Mouse (Mus musculus): Measurements from ENCODE around the gene Cdh13. TPM values are rescaled to one million over a fixed set of nuclear protein-coding genes. Genes with fewer than 3 reads are reported as not detected.
A peak's percentile ranks its signal among the peaks of the same experiment; 100 is the strongest.

Cdh13 gene
- polyA plus RNA-seq, 1 experiment = 4.5 TPM

- Histone ChIP-seq H3K27ac (ENCODE audit: control insufficient read depth, insufficient read depth, low read depth, low read length) (no peak overlapping the region), H3K36me3 (ENCODE audit: control insufficient read depth, insufficient read depth, low read length) (no peaks in the 10 kb centered on the region), H3K4me1 (ENCODE audit: control insufficient read depth, insufficient read depth, low read length) (no peaks in the 10 kb centered on the region), H3K27me3 (ENCODE audit: control insufficient read depth, insufficient read depth, low read length) (no peaks in the 10 kb centered on the region), H3K4me3 (ENCODE audit: control insufficient read depth, low read depth, low read length) (no peak overlapping the region)
- TF ChIP-seq POLR2A (IDR thresholded peaks at IDR 0.05; ENCODE audit: control insufficient read depth, low read depth, low read length) = no peak
- TF ChIP-seq CTCF (IDR thresholded peaks at IDR 0.05; ENCODE audit: control insufficient read depth, insufficient read depth, insufficient replicate concordance, low read depth, low read length) = no peak
Measured at GRCm38 (mm10) chr8:118845690-118846089, 562.2 kb downstream of the Cdh13 start.

- TF ChIP-seq POLR2A (IDR thresholded peaks at IDR 0.05; ENCODE audit: control insufficient read depth, low read depth, low read length) = no peak
- H3K4me1 ChIP-seq (ENCODE audit: control insufficient read depth, insufficient read depth, low read length) = no peaks in the 10 kb centered on the region
- H3K27ac ChIP-seq (ENCODE audit: control insufficient read depth, insufficient read depth, low read depth, low read length) = no peak overlapping the region
- H3K4me3 ChIP-seq (ENCODE audit: control insufficient read depth, low read depth, low read length) = no peak overlapping the region
- no peaks in the 10 kb centered on the region for H3K36me3 ChIP-seq (ENCODE audit: control insufficient read depth, insufficient read depth, low read length)
- no peaks in the 10 kb centered on the region for H3K27me3 ChIP-seq (ENCODE audit: control insufficient read depth, insufficient read depth, low read length)
Measured at GRCm38 (mm10) chr8:118848021-118848420, 564.5 kb downstream of the Cdh13 start.

GRCm38 (mm10) chr8:118849515-118849914 lies 566.0 kb downstream of the Cdh13 start:
- no peaks in the 10 kb centered on the region for H3K36me3 ChIP-seq (ENCODE audit: control insufficient read depth, insufficient read depth, low read length)
- H3K4me1 ChIP-seq (ENCODE audit: control insufficient read depth, insufficient read depth, low read length) = no peaks in the 10 kb centered on the region
- no peak overlapping the region for H3K4me3 ChIP-seq (ENCODE audit: control insufficient read depth, low read depth, low read length)
- H3K27me3 ChIP-seq (ENCODE audit: control insufficient read depth, insufficient read depth, low read length) = no peaks in the 10 kb centered on the region
- TF ChIP-seq POLR2A (IDR thresholded peaks at IDR 0.05; ENCODE audit: control insufficient read depth, low read depth, low read length) (no peak), CTCF (IDR thresholded peaks at IDR 0.05; ENCODE audit: control insufficient read depth, insufficient read depth, insufficient replicate concordance, low read depth, low read length) (no peak)
- H3K27ac ChIP-seq (ENCODE audit: control insufficient read depth, insufficient read depth, low read depth, low read length) = no peak overlapping the region

- H3K27me3 ChIP-seq (ENCODE audit: control insufficient read depth, insufficient read depth, low read length) = no peaks in the 10 kb centered on the region
- H3K36me3 ChIP-seq (ENCODE audit: control insufficient read depth, insufficient read depth, low read length) = no peaks in the 10 kb centered on the region
- H3K27ac ChIP-seq (ENCODE audit: control insufficient read depth, insufficient read depth, low read depth, low read length) = no peak overlapping the region
- no peaks in the 10 kb centered on the region for H3K4me1 ChIP-seq (ENCODE audit: control insufficient read depth, insufficient read depth, low read length)
- TF ChIP-seq POLR2A (IDR thresholded peaks at IDR 0.05; ENCODE audit: control insufficient read depth, low read depth, low read length) = no peak
- peak; percentile 95 for TF ChIP-seq CTCF (IDR thresholded peaks at IDR 0.05; ENCODE audit: control insufficient read depth, insufficient read depth, insufficient replicate concordance, low read depth, low read length)
- no peak overlapping the region for H3K4me3 ChIP-seq (ENCODE audit: control insufficient read depth, low read depth, low read length)
Measured at GRCm38 (mm10) chr8:118850381-118850780, 566.8 kb downstream of the Cdh13 start.

GRCm38 (mm10) chr8:118851361-118851760 lies 567.8 kb downstream of the Cdh13 start:
- Histone ChIP-seq H3K27ac (ENCODE audit: control insufficient read depth, insufficient read depth, low read depth, low read length) (no peak overlapping the region), H3K36me3 (ENCODE audit: control insufficient read depth, insufficient read depth, low read length) (no peaks in the 10 kb centered on the region)

GRCm38 (mm10) chr8:118852861-118853260 lies 569.3 kb downstream of the Cdh13 start:
- Histone ChIP-seq H3K4me3 (ENCODE audit: control insufficient read depth, low read depth, low read length) (no peak overlapping the region), H3K27me3 (ENCODE audit: control insufficient read depth, insufficient read depth, low read length) (no peaks in the 10 kb centered on the region), H3K36me3 (ENCODE audit: control insufficient read depth, insufficient read depth, low read length) (no peaks in the 10 kb centered on the region), H3K4me1 (ENCODE audit: control insufficient read depth, insufficient read depth, low read length) (no peaks in the 10 kb centered on the region), H3K27ac (ENCODE audit: control insufficient read depth, insufficient read depth, low read depth, low read length) (no peak overlapping the region)
- TF ChIP-seq CTCF (IDR thresholded peaks at IDR 0.05; ENCODE audit: control insufficient read depth, insufficient read depth, insufficient replicate concordance, low read depth, low read length) = no peak
- TF ChIP-seq POLR2A (IDR thresholded peaks at IDR 0.05; ENCODE audit: control insufficient read depth, low read depth, low read length) = no peak

More at GRCm38 (mm10) chr8:118851361-118851760, 567.8 kb downstream of the Cdh13 start:
- H3K4me3 ChIP-seq (ENCODE audit: control insufficient read depth, low read depth, low read length) = no peak overlapping the region
- TF ChIP-seq POLR2A (IDR thresholded peaks at IDR 0.05; ENCODE audit: control insufficient read depth, low read depth, low read length) (no peak), CTCF (IDR thresholded peaks at IDR 0.05; ENCODE audit: control insufficient read depth, insufficient read depth, insufficient replicate concordance, low read depth, low read length) (no peak)
- no peaks in the 10 kb centered on the region for H3K27me3 ChIP-seq (ENCODE audit: control insufficient read depth, insufficient read depth, low read length)
- H3K4me1 ChIP-seq (ENCODE audit: control insufficient read depth, insufficient read depth, low read length) = no peaks in the 10 kb centered on the region

GRCm38 (mm10) chr8:118854656-118855055 lies 571.1 kb downstream of the Cdh13 start:
- H3K27me3 ChIP-seq (ENCODE audit: control insufficient read depth, insufficient read depth, low read length) = no peaks in the 10 kb centered on the region
- TF ChIP-seq CTCF (IDR thresholded peaks at IDR 0.05; ENCODE audit: control insufficient read depth, insufficient read depth, insufficient replicate concordance, low read depth, low read length) = no peak
- TF ChIP-seq POLR2A (IDR thresholded peaks at IDR 0.05; ENCODE audit: control insufficient read depth, low read depth, low read length) = no peak
- H3K27ac ChIP-seq (ENCODE audit: control insufficient read depth, insufficient read depth, low read depth, low read length) = no peak overlapping the region
- H3K4me3 ChIP-seq (ENCODE audit: control insufficient read depth, low read depth, low read length) = no peak overlapping the region
- no peaks in the 10 kb centered on the region for H3K4me1 ChIP-seq (ENCODE audit: control insufficient read depth, insufficient read depth, low read length)
- H3K36me3 ChIP-seq (ENCODE audit: control insufficient read depth, insufficient read depth, low read length) = no peaks in the 10 kb centered on the region

GRCm38 (mm10) chr8:118866332-118866731 lies 582.8 kb downstream of the Cdh13 start:
- H3K36me3 ChIP-seq (ENCODE audit: control insufficient read depth, insufficient read depth, low read length) = no peaks in the 10 kb centered on the region
- peaks cover 2% of the 10 kb centered on the region for H3K4me1 ChIP-seq (ENCODE audit: control insufficient read depth, insufficient read depth, low read length)
- no peak overlapping the region for H3K4me3 ChIP-seq (ENCODE audit: control insufficient read depth, low read depth, low read length)
- no peak overlapping the region for H3K27ac ChIP-seq (ENCODE audit: control insufficient read depth, insufficient read depth, low read depth, low read length)
- TF ChIP-seq CTCF (IDR thresholded peaks at IDR 0.05; ENCODE audit: control insufficient read depth, insufficient read depth, insufficient replicate concordance, low read depth, low read length) = no peak
- no peak for TF ChIP-seq POLR2A (IDR thresholded peaks at IDR 0.05; ENCODE audit: control insufficient read depth, low read depth, low read length)
- no peaks in the 10 kb centered on the region for H3K27me3 ChIP-seq (ENCODE audit: control insufficient read depth, insufficient read depth, low read length)
